Mouse (Mus musculus): ENCODE measurements around the gene Isyna1. TPM values are rescaled to one million over a fixed set of nuclear protein-coding genes. Genes with fewer than 3 reads are reported as not detected.

Gene Isyna1
- polyA plus RNA-seq, 1 experiment from 2014 or later: 57.9 TPM

DNA sequence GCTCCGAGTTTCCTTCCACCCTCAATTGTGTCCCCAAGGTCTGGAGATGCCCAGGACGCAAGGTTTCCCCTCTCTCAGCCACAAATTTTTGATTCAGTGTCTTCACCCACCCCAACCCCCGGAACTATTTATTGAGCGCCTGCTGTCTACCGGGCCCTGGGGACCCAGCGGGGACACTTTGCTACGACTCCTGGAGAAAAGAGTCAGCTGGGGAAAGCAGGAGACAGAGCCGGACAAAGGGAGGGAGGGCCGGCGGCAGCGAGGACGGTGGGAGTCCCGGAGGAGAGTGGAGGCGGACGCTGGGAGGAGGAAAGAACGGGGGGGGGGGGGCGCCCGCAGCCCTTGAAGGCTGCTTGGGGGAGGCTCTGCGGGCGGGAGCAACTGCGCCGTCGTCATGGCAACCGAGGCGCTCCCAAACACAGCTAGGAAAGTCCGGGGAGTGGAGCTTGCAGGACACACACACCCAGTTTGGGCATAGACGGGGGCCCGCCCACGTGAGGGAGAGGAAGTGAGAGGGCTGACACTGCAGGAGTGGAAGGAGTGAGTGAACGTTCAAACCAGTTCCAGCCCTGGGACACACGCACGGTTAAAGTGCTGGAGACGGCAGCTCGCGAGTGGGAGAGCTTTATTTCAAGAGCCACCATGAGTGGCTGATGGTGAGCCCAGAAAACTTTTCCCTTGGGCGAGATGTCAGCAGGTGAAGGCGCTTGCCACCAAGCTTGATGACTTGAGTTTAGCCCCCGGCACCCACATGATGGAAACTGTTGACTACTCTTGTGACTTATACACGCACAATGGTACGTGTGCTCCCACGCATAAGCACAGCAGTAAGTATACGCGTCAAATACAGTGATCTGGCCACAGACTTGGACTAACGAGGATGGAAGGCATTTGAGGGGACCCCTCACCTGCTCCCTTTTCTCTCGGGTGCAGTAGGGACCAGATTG is 15.9 kb downstream of the Isyna1 start:
- H3K27ac ChIP-seq (ENCODE audit: low read depth, low read length): peak overlapping the region; percentile 98
- H3K9me3 ChIP-seq (ENCODE audit: control insufficient read depth, low read length): no peaks in the 10 kb centered on the region
- H3K27me3 ChIP-seq (ENCODE audit: control insufficient read depth, insufficient read depth, low read length): no peaks in the 10 kb centered on the region
- H3K4me1 ChIP-seq (replicated peaks; ENCODE audit: control insufficient read depth, insufficient read depth, low read length): peaks cover 22% of the 10 kb centered on the region
- peak overlapping the region; percentile 75 for H3K4me2 ChIP-seq (replicated peaks; ENCODE audit: low read depth, low read length)
- 3% methylated on average over 45 of the region's 45 CpGs for WGBS
- peak; percentile 50 for ATAC-seq (ENCODE audit: low FRiP score)
- H3K4me3 ChIP-seq (ENCODE audit: low read depth, low read length): peak overlapping the region; percentile 30
- H3K9ac ChIP-seq (ENCODE audit: low read depth, low read length): peak overlapping the region; percentile 62
- no peaks in the 10 kb centered on the region for H3K36me3 ChIP-seq (ENCODE audit: control insufficient read depth, insufficient read depth, low read length)
- DNase-seq (ENCODE audit: low spot score): peak; percentile 87

DNA sequence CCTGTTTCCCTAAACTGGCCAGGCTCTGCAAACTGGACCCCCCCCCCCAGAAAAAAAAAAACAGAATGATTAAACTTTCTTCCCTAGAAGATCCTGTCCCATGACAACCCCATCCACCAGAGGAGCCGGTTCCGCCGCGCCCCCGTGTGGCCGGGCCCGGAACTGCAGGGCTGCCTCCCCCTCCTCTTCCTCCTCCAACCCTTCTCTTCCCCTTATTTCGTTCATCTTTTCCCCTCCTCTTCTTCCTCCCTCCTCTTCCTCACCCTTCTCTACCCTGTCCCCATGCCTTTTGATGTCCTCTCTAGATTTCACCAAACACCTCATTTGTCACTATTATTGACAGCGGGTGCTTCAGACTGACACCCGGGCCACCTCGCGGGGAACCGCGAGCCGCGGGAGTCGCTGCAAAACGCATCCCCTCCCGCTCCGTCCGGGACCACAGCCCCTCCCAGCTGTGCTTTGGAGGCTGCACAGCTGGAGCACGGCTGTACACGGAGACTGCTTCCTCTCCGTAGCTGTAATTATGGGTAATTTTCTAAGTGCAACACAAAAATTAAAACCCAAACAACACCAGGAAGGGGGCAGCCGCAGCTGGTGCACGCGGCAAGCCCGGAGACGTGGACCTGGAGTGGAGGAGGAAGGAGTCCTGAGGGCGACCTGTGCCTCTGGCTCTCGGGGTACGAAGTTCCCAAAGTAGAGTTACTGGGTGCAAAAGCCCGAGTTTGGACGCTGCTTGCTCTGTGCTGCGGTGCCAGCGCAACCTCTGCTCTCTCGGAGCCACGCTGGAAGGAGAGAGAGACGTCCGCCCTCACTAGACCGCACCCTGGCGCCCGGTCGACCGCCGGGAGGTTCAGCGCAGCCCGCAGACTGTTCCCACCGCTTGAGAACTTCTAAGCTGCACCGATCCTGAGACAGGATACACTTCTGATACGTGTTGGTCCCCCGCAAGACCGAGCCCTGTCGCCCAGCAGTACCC is 16.9 kb downstream of the Isyna1 start:
- H3K4me2 ChIP-seq (replicated peaks; ENCODE audit: low read depth, low read length): peak overlapping the region; percentile 95
- under 1% methylated on average over 54 of the region's 54 CpGs for WGBS

DNA sequence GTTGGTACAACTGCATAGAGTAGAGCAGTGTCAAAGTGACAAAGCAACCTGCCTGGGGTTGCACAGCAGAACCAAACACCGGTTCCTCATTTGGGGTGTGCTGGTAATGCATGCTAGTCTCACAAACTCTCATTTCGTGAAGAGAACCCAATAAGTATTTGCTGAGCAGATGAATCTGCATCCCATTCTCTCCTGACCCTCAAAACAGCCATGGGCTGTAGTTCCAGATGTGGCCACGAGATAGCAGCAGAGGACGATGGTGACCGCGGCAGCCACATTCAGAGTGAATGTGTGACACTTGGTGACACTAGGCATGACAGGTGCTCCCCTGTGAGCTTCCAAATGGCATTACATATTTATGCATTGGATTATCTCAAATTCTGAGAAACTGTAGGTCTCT is 17.7 kb downstream of the Isyna1 start:
- 1% methylated on average over 6 of the region's 6 CpGs for WGBS
- Histone ChIP-seq H3K27me3 (ENCODE audit: control insufficient read depth, insufficient read depth, low read length) (no peaks in the 10 kb centered on the region), H3K27ac (ENCODE audit: low read depth, low read length) (peak overlapping the region; percentile 51), H3K9me3 (ENCODE audit: control insufficient read depth, low read length) (no peaks in the 10 kb centered on the region), H3K4me1 (replicated peaks; ENCODE audit: control insufficient read depth, insufficient read depth, low read length) (peaks cover 20% of the 10 kb centered on the region), H3K9ac (ENCODE audit: low read depth, low read length) (peak overlapping the region; percentile 50), H3K4me2 (replicated peaks; ENCODE audit: low read depth, low read length) (peak overlapping the region; percentile 95), H3K4me3 (ENCODE audit: low read depth, low read length) (peak overlapping the region; percentile 41), H3K36me3 (ENCODE audit: control insufficient read depth, insufficient read depth, low read length) (no peaks in the 10 kb centered on the region)
- no peak for ATAC-seq (ENCODE audit: low FRiP score)
- DNase-seq (ENCODE audit: low spot score): peak; percentile 96

More for the DNA sequence above, 16.9 kb downstream of the Isyna1 start:
- Histone ChIP-seq H3K27me3 (ENCODE audit: control insufficient read depth, insufficient read depth, low read length) (no peaks in the 10 kb centered on the region), H3K36me3 (ENCODE audit: control insufficient read depth, insufficient read depth, low read length) (no peaks in the 10 kb centered on the region), H3K9ac (ENCODE audit: low read depth, low read length) (peak overlapping the region; percentile 50), H3K9me3 (ENCODE audit: control insufficient read depth, low read length) (no peaks in the 10 kb centered on the region), H3K4me3 (ENCODE audit: low read depth, low read length) (peak overlapping the region; percentile 41), H3K4me1 (replicated peaks; ENCODE audit: control insufficient read depth, insufficient read depth, low read length) (peaks cover 21% of the 10 kb centered on the region), H3K27ac (ENCODE audit: low read depth, low read length) (peak overlapping the region; percentile 51)
- ATAC-seq (ENCODE audit: low FRiP score): peak; percentile 8; the same call in 1 of the 2 replicates
- peak; percentile 89 for DNase-seq (ENCODE audit: low spot score)

DNA sequence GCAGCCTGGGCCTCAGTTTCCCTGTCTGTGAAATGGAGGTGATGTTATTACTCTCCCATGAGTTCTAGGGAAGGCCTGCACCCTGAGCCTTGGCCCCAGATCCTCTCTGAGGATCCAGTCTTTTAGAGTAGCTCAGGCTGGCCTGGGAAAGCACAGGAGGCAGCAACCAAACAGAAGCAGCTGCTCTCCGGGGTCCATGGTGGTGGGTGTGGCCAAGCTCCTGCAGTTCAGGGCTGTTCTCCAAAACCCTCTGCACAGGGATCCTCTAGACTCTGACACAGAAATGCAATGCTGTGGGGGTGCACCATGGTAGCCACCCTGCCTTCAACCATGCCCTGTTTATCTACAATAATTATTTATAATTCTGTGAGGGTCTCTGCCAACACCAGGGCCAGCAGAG is 19.6 kb downstream of the Isyna1 start:
- Histone ChIP-seq H3K9ac (ENCODE audit: low read depth, low read length) (no peak overlapping the region), H3K27ac (ENCODE audit: low read depth, low read length) (no peak overlapping the region), H3K4me1 (replicated peaks; ENCODE audit: control insufficient read depth, insufficient read depth, low read length) (peaks cover 17% of the 10 kb centered on the region), H3K27me3 (ENCODE audit: control insufficient read depth, insufficient read depth, low read length) (no peaks in the 10 kb centered on the region), H3K4me3 (ENCODE audit: low read depth, low read length) (no peak overlapping the region), H3K4me2 (replicated peaks; ENCODE audit: low read depth, low read length) (no peak overlapping the region), H3K9me3 (ENCODE audit: control insufficient read depth, low read length) (no peaks in the 10 kb centered on the region), H3K36me3 (ENCODE audit: control insufficient read depth, insufficient read depth, low read length) (no peaks in the 10 kb centered on the region)
- WGBS: 15% methylated on average over 1 of the region's 1 CpGs
- DNase-seq (ENCODE audit: low spot score) (no peak), ATAC-seq (ENCODE audit: low FRiP score) (no peak)

DNA sequence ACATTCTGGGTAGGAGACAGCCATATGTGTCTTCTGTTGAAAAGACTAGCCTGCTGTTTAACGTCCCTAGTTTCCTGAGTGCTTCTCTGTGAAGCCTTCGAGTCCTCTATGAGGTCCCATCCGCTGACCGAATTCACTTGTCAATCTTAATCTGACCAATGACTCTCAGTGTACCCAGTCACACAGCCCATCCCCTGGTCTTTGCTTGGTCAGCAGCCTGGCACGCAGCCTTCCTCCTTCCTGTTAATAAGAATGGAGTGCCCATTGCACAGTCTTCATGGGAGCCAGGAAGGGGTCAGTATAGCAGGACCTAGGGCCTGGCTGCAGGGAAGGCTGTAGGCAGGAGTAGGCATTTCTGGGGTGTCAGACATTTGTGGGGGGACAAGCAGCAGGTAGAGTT is 20.3 kb downstream of the Isyna1 start:
- 75% methylated on average over 5 of the region's 5 CpGs for WGBS
- Histone ChIP-seq H3K9ac (ENCODE audit: low read depth, low read length) (no peak overlapping the region), H3K4me2 (replicated peaks; ENCODE audit: low read depth, low read length) (no peak overlapping the region), H3K4me3 (ENCODE audit: low read depth, low read length) (no peak overlapping the region), H3K36me3 (ENCODE audit: control insufficient read depth, insufficient read depth, low read length) (no peaks in the 10 kb centered on the region), H3K27ac (ENCODE audit: low read depth, low read length) (no peak overlapping the region), H3K27me3 (ENCODE audit: control insufficient read depth, insufficient read depth, low read length) (no peaks in the 10 kb centered on the region), H3K4me1 (replicated peaks; ENCODE audit: control insufficient read depth, insufficient read depth, low read length) (peaks cover 11% of the 10 kb centered on the region), H3K9me3 (ENCODE audit: control insufficient read depth, low read length) (no peaks in the 10 kb centered on the region)
- ATAC-seq (ENCODE audit: low FRiP score): no peak
- DNase-seq (ENCODE audit: low spot score): no peak

DNA sequence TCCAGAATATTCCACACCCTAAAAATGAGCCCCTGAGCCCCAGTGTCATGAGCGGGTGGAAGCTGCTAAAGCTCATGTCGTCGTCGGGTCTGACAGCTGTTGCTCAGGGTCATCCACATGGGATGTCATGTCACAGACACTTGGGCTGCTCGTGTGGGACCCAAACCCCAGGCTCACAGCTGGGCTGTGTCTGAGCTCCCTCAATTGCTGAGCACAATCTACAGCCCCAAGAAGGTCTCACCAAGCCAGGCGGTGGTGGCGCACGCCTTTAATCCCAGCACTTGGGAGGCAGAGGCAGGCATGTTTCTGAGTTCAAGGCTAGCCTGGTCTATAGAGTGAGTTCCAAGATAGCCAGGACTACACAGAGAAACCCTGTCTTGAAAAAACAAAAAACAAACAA is 21.1 kb downstream of the Isyna1 start:
- Histone ChIP-seq H3K36me3 (ENCODE audit: control insufficient read depth, insufficient read depth, low read length) (no peaks in the 10 kb centered on the region), H3K4me1 (replicated peaks; ENCODE audit: control insufficient read depth, insufficient read depth, low read length) (peaks cover 5% of the 10 kb centered on the region; the same call in 1 of the 2 replicates), H3K27ac (ENCODE audit: low read depth, low read length) (no peak overlapping the region), H3K9me3 (ENCODE audit: control insufficient read depth, low read length) (no peaks in the 10 kb centered on the region), H3K27me3 (ENCODE audit: control insufficient read depth, insufficient read depth, low read length) (no peaks in the 10 kb centered on the region; the same call in 1 of the 2 replicates), H3K9ac (ENCODE audit: low read depth, low read length) (no peak overlapping the region), H3K4me2 (replicated peaks; ENCODE audit: low read depth, low read length) (no peak overlapping the region), H3K4me3 (ENCODE audit: low read depth, low read length) (no peak overlapping the region)
- no peak for DNase-seq (ENCODE audit: low spot score)
- WGBS: 89% methylated on average over 8 of the region's 8 CpGs
- no peak for ATAC-seq (ENCODE audit: low FRiP score)

DNA sequence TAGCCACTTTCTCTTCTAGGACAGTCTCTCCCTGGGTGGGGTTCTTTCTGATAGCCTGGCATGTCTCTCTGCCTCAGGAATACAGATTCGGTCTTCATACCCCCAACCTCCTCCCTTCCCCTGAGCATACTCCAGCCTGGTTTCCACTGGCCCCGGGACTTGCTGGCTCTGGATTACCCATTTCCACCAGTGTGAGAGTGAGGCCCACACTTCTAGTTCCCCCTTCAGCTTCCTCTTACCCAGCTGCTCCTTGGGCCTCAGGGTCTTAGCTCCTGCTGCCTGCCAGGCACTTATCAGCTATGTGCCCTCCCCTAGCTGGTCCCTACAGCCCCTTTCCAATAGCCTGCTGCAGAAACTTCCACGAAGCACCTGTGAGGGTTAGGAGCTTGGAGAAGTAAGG is 21.7 kb downstream of the Isyna1 start, which contains the start of gene Lrrc25:
Lrrc25 (plus strand) TSS at position 262 of the 400 bp plus-strand sequence.
- WGBS: 85% methylated on average over 3 of the region's 3 CpGs
- Histone ChIP-seq H3K9ac (ENCODE audit: low read depth, low read length) (no peak within 1 kb of the TSS), H3K9me3 (ENCODE audit: control insufficient read depth, low read length) (no peaks in the 10 kb centered on the region), H3K4me2 (replicated peaks; ENCODE audit: low read depth, low read length) (no peak within 1 kb of the TSS), H3K27me3 (ENCODE audit: control insufficient read depth, insufficient read depth, low read length) (no peaks in the 10 kb centered on the region; the same call in 1 of the 2 replicates), H3K4me3 (ENCODE audit: low read depth, low read length) (no peak within 1 kb of the TSS), H3K36me3 (ENCODE audit: control insufficient read depth, insufficient read depth, low read length) (no peaks in the 10 kb centered on the region), H3K27ac (ENCODE audit: low read depth, low read length) (no peak within 1 kb of the TSS), H3K4me1 (replicated peaks; ENCODE audit: control insufficient read depth, insufficient read depth, low read length) (peaks cover 2% of the 10 kb centered on the region; the same call in 1 of the 2 replicates)
- ATAC-seq (ENCODE audit: low FRiP score) (no peak), DNase-seq (ENCODE audit: low spot score) (no peak)

DNA sequence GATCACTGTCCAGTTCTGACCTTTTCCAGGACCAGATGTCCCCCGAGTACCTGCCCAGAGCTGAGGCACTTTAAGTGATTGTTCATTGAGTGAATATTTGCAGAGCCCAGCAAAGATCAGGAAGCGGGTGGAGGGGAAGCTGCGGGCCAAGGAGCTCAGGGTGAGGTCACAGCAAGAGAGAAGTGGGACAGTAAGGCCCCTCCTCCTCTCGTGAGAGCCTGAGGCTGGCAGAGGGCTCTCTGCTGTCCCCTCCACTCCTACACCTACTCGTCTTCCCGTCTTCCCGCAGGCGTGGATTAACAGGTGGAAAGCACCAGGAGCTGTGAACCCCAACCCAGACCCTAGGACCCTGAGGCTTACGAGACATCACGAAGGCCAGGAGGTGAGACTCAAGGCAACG is 22.5 kb downstream of the Isyna1 start:
- Histone ChIP-seq H3K27ac (ENCODE audit: low read depth, low read length) (no peak overlapping the region), H3K9me3 (ENCODE audit: control insufficient read depth, low read length) (no peaks in the 10 kb centered on the region), H3K9ac (ENCODE audit: low read depth, low read length) (no peak overlapping the region), H3K4me2 (replicated peaks; ENCODE audit: low read depth, low read length) (no peak overlapping the region), H3K27me3 (ENCODE audit: control insufficient read depth, insufficient read depth, low read length) (no peaks in the 10 kb centered on the region; the same call in 1 of the 2 replicates), H3K36me3 (ENCODE audit: control insufficient read depth, insufficient read depth, low read length) (no peaks in the 10 kb centered on the region), H3K4me3 (ENCODE audit: low read depth, low read length) (no peak overlapping the region), H3K4me1 (replicated peaks; ENCODE audit: control insufficient read depth, insufficient read depth, low read length) (no peaks in the 10 kb centered on the region)
- WGBS: 54% methylated on average over 11 of the region's 11 CpGs
- ATAC-seq (ENCODE audit: low FRiP score) (no peak), DNase-seq (ENCODE audit: low spot score) (no peak)
